Mouse (Mus musculus) induced T-regulatory cell, adult 2 months (primary cell): Measurements from ENCODE around the gene Zfp575.
A peak's percentile ranks its signal among the peaks of the same experiment; 100 is the strongest.

ENCODE experiments used
- DNase-seq: peaks from one replicate; pipeline ENCODE4 v3.0.0-alpha.2; 2012; ENCODE audit warnings: low read depth

Zfp575 gene

GRCm38 (mm10) chr7:24587330-24588105 lies at the start of gene Zfp575, which contains the start of gene Ethe1:
TSS of gene Zfp575 (minus strand) at chr7:24587641.
TSS of gene Ethe1 (plus strand) at chr7:24587543.
- DNase-seq = peak; percentile 38

GRCm38 (mm10) chr7:24637046-24637445 lies 49.6 kb upstream of the Zfp575 start:
- DNase-seq = no peak

- DNase-seq = no peak
These were observed 48.8 kb upstream of the Zfp575 start, which contains the start of gene Lypd3 for GRCm38 (mm10) chr7:24636264-24636663. TSS of gene Lypd3 (plus strand) at chr7:24636550.

GRCm38 (mm10) chr7:24630116-24630880 lies 42.9 kb upstream of the Zfp575 start:
- DNase-seq = no peak

- DNase-seq = no peak
These were observed 42.2 kb upstream of the Zfp575 start for GRCm38 (mm10) chr7:24629672-24630071.

GRCm38 (mm10) chr7:24628685-24629610 lies 41.5 kb upstream of the Zfp575 start:
- peak; percentile 86 for DNase-seq

- no peak for DNase-seq
These were observed 35.5 kb upstream of the Zfp575 start for GRCm38 (mm10) chr7:24622967-24623366.

- peak; percentile 48 for DNase-seq
These were observed 33.8 kb upstream of the Zfp575 start for GRCm38 (mm10) chr7:24621193-24621592.

GRCm38 (mm10) chr7:24619671-24620397 lies 32.4 kb upstream of the Zfp575 start:
- no peak for DNase-seq

- peak; percentile 70 for DNase-seq
These were observed 30.9 kb upstream of the Zfp575 start for GRCm38 (mm10) chr7:24618374-24618773.

- DNase-seq = peak; percentile 65
These were observed 30.3 kb upstream of the Zfp575 start for GRCm38 (mm10) chr7:24617763-24618162.

GRCm38 (mm10) chr7:24614816-24615215 lies 27.4 kb upstream of the Zfp575 start:
- DNase-seq = no peak

GRCm38 (mm10) chr7:24612308-24612910 lies 25.0 kb upstream of the Zfp575 start:
- DNase-seq = no peak

GRCm38 (mm10) chr7:24611709-24612108 lies 24.3 kb upstream of the Zfp575 start:
- DNase-seq = no peak

GRCm38 (mm10) chr7:24610879-24611494 lies 23.5 kb upstream of the Zfp575 start:
- peak; percentile 98 for DNase-seq

- DNase-seq = peak; percentile 76
These were observed 22.9 kb upstream of the Zfp575 start, which contains the start of gene Phldb3 for GRCm38 (mm10) chr7:24610144-24610878. TSS of gene Phldb3 (plus strand) at chr7:24610763.

- peak; percentile 66 for DNase-seq
These were observed 21.1 kb upstream of the Zfp575 start for GRCm38 (mm10) chr7:24608561-24608960.

- peak; percentile 91 for DNase-seq
These were observed 20.6 kb upstream of the Zfp575 start for GRCm38 (mm10) chr7:24608017-24608416.

- no peak for DNase-seq
These were observed 18.6 kb upstream of the Zfp575 start for GRCm38 (mm10) chr7:24606046-24606445.

GRCm38 (mm10) chr7:24605561-24605960 lies 18.1 kb upstream of the Zfp575 start:
- DNase-seq = no peak
